Mouse (Mus musculus) liver, embryonic 11.5 days (tissue): Measurements from ENCODE around the gene Itih1. TPM values are rescaled to one million over a fixed set of nuclear protein-coding genes. Genes with fewer than 3 reads are reported as not detected.

Experiments used
- ATAC-seq: fragments of 200-750 bp; cut with Nextera tagmentation; replicated peaks from 2 replicates; pipeline ENCODE4 v1.8.0; 2017; ENCODE audit warnings: moderate number of reproducible peaks, mild to moderate bottlenecking, moderate TSS enrichment, moderate library complexity; ENCODE audit not compliant: low FRiP score
- DNase-seq: peaks from one replicate; pipeline ENCODE4 v3.0.0-alpha.2; 2017; ENCODE audit warnings: low spot score
- H3K27ac ChIP-seq: fragments of 300-500 bp; sonication (generic); 2 replicates; pipeline ENCODE4 v1.5.1; 2014; ENCODE audit warnings: mild to moderate bottlenecking, low read depth, low read length, control low read depth
- H3K27me3 ChIP-seq: fragments of 300-500 bp; sonication (generic); replicated peaks from 2 replicates; pipeline ENCODE4 v1.6.1; 2014; ENCODE audit warnings: low read length, mixed read lengths; ENCODE audit not compliant: control insufficient read depth, insufficient read depth
- H3K36me3 ChIP-seq: fragments of 300-500 bp; sonication (generic); 2 replicates; pipeline ENCODE4 v1.6.1; 2014; ENCODE audit warnings: mild to moderate bottlenecking, low read length, moderate library complexity, mixed read lengths; ENCODE audit not compliant: control insufficient read depth, insufficient read depth
- H3K4me1 ChIP-seq: fragments of 300-500 bp; sonication (generic); replicated peaks from 2 replicates; pipeline ENCODE4 v1.6.1; 2014; ENCODE audit warnings: low read length, mixed read lengths; ENCODE audit not compliant: control insufficient read depth, insufficient read depth
- H3K4me2 ChIP-seq: fragments of 300-500 bp; sonication (generic); 2 replicates; pipeline ENCODE4 v1.6.1; 2014; ENCODE audit warnings: mild to moderate bottlenecking, control low read depth, moderate library complexity
- H3K4me3 ChIP-seq: fragments of 300-500 bp; sonication (generic); 2 replicates; pipeline ENCODE4 v1.5.1; 2014; ENCODE audit warnings: low read depth, low read length, control low read depth
- H3K9ac ChIP-seq: fragments of 300-500 bp; sonication (generic); 2 replicates; pipeline ENCODE4 v1.6.1; 2014; ENCODE audit warnings: low read depth, low read length, control low read depth
- H3K9me3 ChIP-seq: fragments of 300-500 bp; sonication (generic); 2 replicates; pipeline ENCODE4 v1.6.1; 2016; ENCODE audit warnings: low read length, inconsistent platforms, mixed read lengths; ENCODE audit not compliant: control insufficient read depth
- WGBS: fragments of 180-500 bp; shearing (Covaris S2); extraction: QIAGEN DNeasy Blood & Tissue Kit; methylation state at CpG from one replicate; pipeline ENCODE4 v1.1.7; 2014; 5-methylcytosine and 5-hydroxymethylcytosine counted together
- polyA plus RNA-seq: library from polyadenylated mRNA; unstranded; fragments of >200 nt; fragmentation: Nextera tagmentation; extraction: Ambion mirVana; gene quantifications from 2 replicates; pipeline ENCODE4 v1.2.1, GENCODE M21; 2014

Itih1 gene
- polyA plus RNA-seq, 1 experiment from 2014 or later, result 16.3 TPM

- Histone ChIP-seq H3K27ac (0 out of 2 replicates have a peak overlapping the region, but pooled peaks have one; percentile 19), H3K4me1 (peaks cover 6% of the 10 kb centered on the region; the same call in 1 of the 2 replicates), H3K9me3 (no peaks in the 10 kb centered on the region), H3K27me3 (no peaks in the 10 kb centered on the region; the same call in 1 of the 2 replicates), H3K36me3 (no peaks in the 10 kb centered on the region), H3K9ac (no peak overlapping the region), H3K4me2 (peak overlapping the region; percentile 33), H3K4me3 (no peak overlapping the region)
- 13% methylated on average over 9 of the region's 9 CpGs for WGBS
- DNase-seq (no peak), ATAC-seq (peak; percentile 57)
These were observed 54.8 kb downstream of the Itih1 start for GRCm38 (mm10) chr14:30888271-30888732.

GRCm38 (mm10) chr14:30886204-30886603, 56.9 kb downstream of the Itih1 start, which contains the start of gene Itih4:
Gene Itih4, plus strand, starts transcription at chr14:30886476.
- DNase-seq, result no peak
- H3K36me3 ChIP-seq, result no peaks in the 10 kb centered on the region
- no peak within 1 kb of the TSS for H3K9ac ChIP-seq
- WGBS, result 80% methylated on average over 3 of the region's 3 CpGs
- no peak for ATAC-seq
- H3K4me1 ChIP-seq, result peaks cover 6% of the 10 kb centered on the region; the same call in 1 of the 2 replicates
- no peak within 1 kb of the TSS for H3K4me3 ChIP-seq
- H3K9me3 ChIP-seq, result no peaks in the 10 kb centered on the region
- H3K27me3 ChIP-seq, result no peaks in the 10 kb centered on the region; the same call in 1 of the 2 replicates
- H3K4me2 ChIP-seq, result no peak within 1 kb of the TSS
- H3K27ac ChIP-seq, result no peak within 1 kb of the TSS

- ATAC-seq, result no peak
- no peak overlapping the region for H3K27ac ChIP-seq
- 15% methylated on average over 3 of the region's 3 CpGs for WGBS
These were observed 57.8 kb downstream of the Itih1 start for GRCm38 (mm10) chr14:30885298-30885697.

GRCm38 (mm10) chr14:30881718-30882108, 61.4 kb downstream of the Itih1 start:
- no peaks in the 10 kb centered on the region for H3K27me3 ChIP-seq
- H3K9me3 ChIP-seq, result no peaks in the 10 kb centered on the region
- 72% methylated on average over 3 of the region's 3 CpGs for WGBS
- H3K4me2 ChIP-seq, result no peak overlapping the region
- ATAC-seq, result no peak
- peaks cover 3% of the 10 kb centered on the region; the same call in 1 of the 2 replicates for H3K4me1 ChIP-seq
- no peak overlapping the region for H3K27ac ChIP-seq
- DNase-seq, result no peak
- H3K4me3 ChIP-seq, result no peak overlapping the region
- peaks cover 2% of the 10 kb centered on the region; the same call in 1 of the 2 replicates for H3K36me3 ChIP-seq
- H3K9ac ChIP-seq, result no peak overlapping the region

More at GRCm38 (mm10) chr14:30885298-30885697, 57.8 kb downstream of the Itih1 start:
- H3K36me3 ChIP-seq, result no peaks in the 10 kb centered on the region
- no peak for DNase-seq
- H3K9ac ChIP-seq, result no peak overlapping the region
- no peaks in the 10 kb centered on the region; the same call in 1 of the 2 replicates for H3K27me3 ChIP-seq
- H3K4me2 ChIP-seq, result no peak overlapping the region
- H3K4me1 ChIP-seq, result peaks cover 6% of the 10 kb centered on the region; the same call in 1 of the 2 replicates
- H3K4me3 ChIP-seq, result no peak overlapping the region
- no peaks in the 10 kb centered on the region for H3K9me3 ChIP-seq

GRCm38 (mm10) chr14:30880811-30881717, 62.0 kb downstream of the Itih1 start:
- no peak for ATAC-seq
- H3K9ac ChIP-seq, result no peak overlapping the region
- WGBS, result 77% methylated on average over 17 of the region's 17 CpGs
- H3K27ac ChIP-seq, result no peak overlapping the region
- DNase-seq, result no peak
- H3K4me1 ChIP-seq, result peaks cover 8% of the 10 kb centered on the region
- no peaks in the 10 kb centered on the region for H3K27me3 ChIP-seq
- H3K4me2 ChIP-seq, result no peak overlapping the region
- H3K4me3 ChIP-seq, result no peak overlapping the region
- H3K9me3 ChIP-seq, result no peaks in the 10 kb centered on the region
- H3K36me3 ChIP-seq, result peaks cover 2% of the 10 kb centered on the region; the same call in 1 of the 2 replicates

- Histone ChIP-seq H3K4me2 (no peak overlapping the region), H3K36me3 (peaks cover 4% of the 10 kb centered on the region; the same call in 1 of the 2 replicates), H3K9me3 (no peaks in the 10 kb centered on the region), H3K27me3 (no peaks in the 10 kb centered on the region), H3K9ac (no peak overlapping the region), H3K4me3 (no peak overlapping the region), H3K4me1 (peaks cover 16% of the 10 kb centered on the region), H3K27ac (no peak overlapping the region)
- DNase-seq (no peak), ATAC-seq (no peak)
- 82% methylated on average over 8 of the region's 8 CpGs for WGBS
These were observed 62.8 kb downstream of the Itih1 start for GRCm38 (mm10) chr14:30880251-30880650.

GRCm38 (mm10) chr14:30879794-30880193, 63.3 kb downstream of the Itih1 start:
- Histone ChIP-seq H3K4me1 (peaks cover 18% of the 10 kb centered on the region), H3K4me3 (no peak overlapping the region), H3K27ac (no peak overlapping the region), H3K4me2 (no peak overlapping the region), H3K9ac (no peak overlapping the region), H3K36me3 (peaks cover 4% of the 10 kb centered on the region; the same call in 1 of the 2 replicates), H3K9me3 (no peaks in the 10 kb centered on the region), H3K27me3 (no peaks in the 10 kb centered on the region)
- WGBS, result 66% methylated on average over 9 of the region's 9 CpGs
- ATAC-seq (no peak), DNase-seq (no peak)
